Mouse (Mus musculus) cerebellum, postnatal 4 days (tissue): Measurements from ENCODE around the gene Zzz3.
A peak's percentile ranks its signal among the peaks of the same experiment; 100 is the strongest.

Experiments used
- DNase-seq, 2 experiments: peaks; one replicate each; pipeline ENCODE4 v3.0.0; 2022; ENCODE audit warnings: low spot score in 2 of 2, mixed read lengths in 1 of 2

Zzz3 gene

GRCm38 (mm10) chr3:152395350-152396277 lies at the start of gene Zzz3:
Zzz3 (plus strand) TSS chr3:152395473.
- DNase-seq = peak; percentile 76 to 94

GRCm38 (mm10) chr3:152345732-152346632 lies 49.3 kb upstream of the Zzz3 start, which contains the start of gene Usp33:
Usp33 (plus strand) TSS chr3:152346478.
- peak; percentile 91 to 96 for DNase-seq

GRCm38 (mm10) chr3:152346633-152347141 lies 48.6 kb upstream of the Zzz3 start:
- DNase-seq = peak in 1 of 2 experiments; percentile 47

GRCm38 (mm10) chr3:152347227-152347626 lies 48.0 kb upstream of the Zzz3 start:
- DNase-seq = no peak

- DNase-seq = no peak
Measured at GRCm38 (mm10) chr3:152348011-152348830, 47.1 kb upstream of the Zzz3 start.

- no peak for DNase-seq
Measured at GRCm38 (mm10) chr3:152350431-152350830, 44.8 kb upstream of the Zzz3 start.

- no peak for DNase-seq
Measured at GRCm38 (mm10) chr3:152350966-152351365, 44.3 kb upstream of the Zzz3 start.

GRCm38 (mm10) chr3:152352289-152352688 lies 43.0 kb upstream of the Zzz3 start:
- DNase-seq = no peak

- DNase-seq = no peak
Measured at GRCm38 (mm10) chr3:152353434-152354177, 41.7 kb upstream of the Zzz3 start.

- no peak for DNase-seq
Measured at GRCm38 (mm10) chr3:152355361-152355760, 39.9 kb upstream of the Zzz3 start.

- DNase-seq = no peak
Measured at GRCm38 (mm10) chr3:152356751-152357150, 38.5 kb upstream of the Zzz3 start.

GRCm38 (mm10) chr3:152359151-152359550 lies 36.1 kb upstream of the Zzz3 start:
- DNase-seq = no peak

- no peak for DNase-seq
Measured at GRCm38 (mm10) chr3:152364181-152364580, 31.1 kb upstream of the Zzz3 start.

GRCm38 (mm10) chr3:152376063-152376462 lies 19.2 kb upstream of the Zzz3 start:
- DNase-seq = no peak

- no peak for DNase-seq
Measured at GRCm38 (mm10) chr3:152384106-152384505, 11.2 kb upstream of the Zzz3 start.

- peak; percentile 98 to 99 for DNase-seq
Measured at GRCm38 (mm10) chr3:152396278-152396987, 1.2 kb downstream of the Zzz3 start.

- no peak for DNase-seq
Measured at GRCm38 (mm10) chr3:152396988-152397314, 1.7 kb downstream of the Zzz3 start.

GRCm38 (mm10) chr3:152397335-152397940 lies 2.2 kb downstream of the Zzz3 start:
- DNase-seq = no peak

- no peak for DNase-seq
Measured at GRCm38 (mm10) chr3:152400441-152400840, 5.2 kb downstream of the Zzz3 start.
